Mouse (Mus musculus): ENCODE measurements around the gene Rpl22. TPM values are rescaled to one million over a fixed set of nuclear protein-coding genes. Genes with fewer than 3 reads are reported as not detected.

Rpl22 gene
- polyA plus RNA-seq, 1 experiment: 82.5 TPM

GRCm38 (mm10) chr4:152332952-152333351 is 7.4 kb downstream of the Rpl22 start:
- H3K36me3 ChIP-seq (replicated peaks; ENCODE audit: low read length): peaks cover 81% of the 10 kb centered on the region
- H3K4me1 ChIP-seq: peaks cover 52% of the 10 kb centered on the region
- no peak overlapping the region for H3K4me3 ChIP-seq (replicated peaks)
- H3K27me3 ChIP-seq (replicated peaks): peaks cover 10% of the 10 kb centered on the region
- H3K9me3 ChIP-seq: no peaks in the 10 kb centered on the region
- TF ChIP-seq GATA1 (IDR thresholded peaks at IDR 0.05; ENCODE audit: borderline replicate concordance, low read length): no peak
- TF ChIP-seq FLI1 (IDR thresholded peaks at IDR 0.05; ENCODE audit: low read length): no peak

- TF ChIP-seq FLI1 (IDR thresholded peaks at IDR 0.05; ENCODE audit: low read length): no peak
- TF ChIP-seq GATA1 (IDR thresholded peaks at IDR 0.05; ENCODE audit: borderline replicate concordance, low read length): no peak
- Histone ChIP-seq H3K9me3 (no peaks in the 10 kb centered on the region), H3K4me1 (peaks cover 54% of the 10 kb centered on the region), H3K4me3 (replicated peaks) (no peak overlapping the region), H3K36me3 (replicated peaks; ENCODE audit: low read length) (peaks cover 77% of the 10 kb centered on the region), H3K27me3 (replicated peaks) (peaks cover 16% of the 10 kb centered on the region)
Observed at GRCm38 (mm10) chr4:152333587-152333986, 8.0 kb downstream of the Rpl22 start.

- TF ChIP-seq GATA1 (IDR thresholded peaks at IDR 0.05; ENCODE audit: borderline replicate concordance, low read length) (no peak), FLI1 (IDR thresholded peaks at IDR 0.05; ENCODE audit: low read length) (no peak)
- peaks cover 56% of the 10 kb centered on the region for H3K27me3 ChIP-seq (replicated peaks)
- H3K36me3 ChIP-seq (replicated peaks; ENCODE audit: low read length): peaks cover 35% of the 10 kb centered on the region
- H3K4me1 ChIP-seq: peaks cover 56% of the 10 kb centered on the region
- H3K4me3 ChIP-seq (replicated peaks): no peak overlapping the region
- H3K9me3 ChIP-seq: no peaks in the 10 kb centered on the region
Observed at GRCm38 (mm10) chr4:152337772-152338171, 12.2 kb downstream of the Rpl22 start.

- Histone ChIP-seq H3K4me3 (replicated peaks) (peak within 1 kb of the TSS; percentile 85), H3K9me3 (no peaks in the 10 kb centered on the region)
- TF ChIP-seq FLI1 (IDR thresholded peaks at IDR 0.05; ENCODE audit: low read length): no peak
- no peak for TF ChIP-seq GATA1 (IDR thresholded peaks at IDR 0.05; ENCODE audit: borderline replicate concordance, low read length)
Observed at GRCm38 (mm10) chr4:152338419-152339292, 13.1 kb downstream of the Rpl22 start, which contains the start of gene Chd5. TSS of gene Chd5 (plus strand) at chr4:152338651.

GRCm38 (mm10) chr4:152339293-152339790 is 13.8 kb downstream of the Rpl22 start:
- H3K4me3 ChIP-seq (replicated peaks): peak overlapping the region; percentile 85
- TF ChIP-seq FLI1 (IDR thresholded peaks at IDR 0.05; ENCODE audit: low read length) (no peak), GATA1 (IDR thresholded peaks at IDR 0.05; ENCODE audit: borderline replicate concordance, low read length) (no peak)
- peaks cover 56% of the 10 kb centered on the region for H3K27me3 ChIP-seq (replicated peaks)
- H3K4me1 ChIP-seq: peaks cover 63% of the 10 kb centered on the region
- no peaks in the 10 kb centered on the region for H3K9me3 ChIP-seq
- peaks cover 19% of the 10 kb centered on the region for H3K36me3 ChIP-seq (replicated peaks; ENCODE audit: low read length)

More at GRCm38 (mm10) chr4:152338419-152339292, 13.1 kb downstream of the Rpl22 start, which contains the start of gene Chd5:
- Histone ChIP-seq H3K4me1 (peaks cover 56% of the 10 kb centered on the region), H3K27me3 (replicated peaks) (peaks cover 56% of the 10 kb centered on the region), H3K36me3 (replicated peaks; ENCODE audit: low read length) (peaks cover 26% of the 10 kb centered on the region)

- H3K36me3 ChIP-seq (replicated peaks; ENCODE audit: low read length): peaks cover 5% of the 10 kb centered on the region
- peaks cover 76% of the 10 kb centered on the region for H3K4me1 ChIP-seq
- H3K9me3 ChIP-seq: no peaks in the 10 kb centered on the region
- peaks cover 60% of the 10 kb centered on the region for H3K27me3 ChIP-seq (replicated peaks)
- TF ChIP-seq GATA1 (IDR thresholded peaks at IDR 0.05; ENCODE audit: borderline replicate concordance, low read length) (no peak), FLI1 (IDR thresholded peaks at IDR 0.05; ENCODE audit: low read length) (no peak)
- H3K4me3 ChIP-seq (replicated peaks): peak overlapping the region; percentile 72
Observed at GRCm38 (mm10) chr4:152340584-152341284, 15.2 kb downstream of the Rpl22 start.

- no peak overlapping the region for H3K4me3 ChIP-seq (replicated peaks)
- TF ChIP-seq GATA1 (IDR thresholded peaks at IDR 0.05; ENCODE audit: borderline replicate concordance, low read length): no peak
- TF ChIP-seq FLI1 (IDR thresholded peaks at IDR 0.05; ENCODE audit: low read length): no peak
- peaks cover 61% of the 10 kb centered on the region for H3K27me3 ChIP-seq (replicated peaks)
- no peaks in the 10 kb centered on the region for H3K36me3 ChIP-seq (replicated peaks; ENCODE audit: low read length)
- peaks cover 75% of the 10 kb centered on the region for H3K4me1 ChIP-seq
- no peaks in the 10 kb centered on the region for H3K9me3 ChIP-seq
Observed at GRCm38 (mm10) chr4:152343296-152343695, 17.8 kb downstream of the Rpl22 start.

- Histone ChIP-seq H3K27me3 (replicated peaks) (peaks cover 61% of the 10 kb centered on the region), H3K4me1 (peaks cover 65% of the 10 kb centered on the region), H3K36me3 (replicated peaks; ENCODE audit: low read length) (no peaks in the 10 kb centered on the region), H3K9me3 (no peaks in the 10 kb centered on the region), H3K4me3 (replicated peaks) (peak overlapping the region; percentile 81)
- TF ChIP-seq FLI1 (IDR thresholded peaks at IDR 0.05; ENCODE audit: low read length) (no peak), GATA1 (IDR thresholded peaks at IDR 0.05; ENCODE audit: borderline replicate concordance, low read length) (no peak)
Observed at GRCm38 (mm10) chr4:152344651-152345050, 19.1 kb downstream of the Rpl22 start.

GRCm38 (mm10) chr4:152345120-152345889 is 19.8 kb downstream of the Rpl22 start:
- Histone ChIP-seq H3K4me3 (replicated peaks) (peak overlapping the region; percentile 85), H3K4me1 (peaks cover 63% of the 10 kb centered on the region), H3K9me3 (no peaks in the 10 kb centered on the region), H3K27me3 (replicated peaks) (peaks cover 60% of the 10 kb centered on the region), H3K36me3 (replicated peaks; ENCODE audit: low read length) (no peaks in the 10 kb centered on the region)
- TF ChIP-seq FLI1 (IDR thresholded peaks at IDR 0.05; ENCODE audit: low read length) (no peak), GATA1 (IDR thresholded peaks at IDR 0.05; ENCODE audit: borderline replicate concordance, low read length) (no peak)
